Mouse (Mus musculus) spleen, adult 2 months (tissue): ENCODE measurements around the gene Ispd. TPM values are rescaled to one million over a fixed set of nuclear protein-coding genes. Genes with fewer than 3 reads are reported as not detected.

Experiments
- DNase-seq, 2 experiments: peaks; one replicate each; pipeline versions ENCODE4 v3.0.0 to v3.0.0-alpha.2; 2012 to 2021; ENCODE audit warnings: low spot score in 2 of 2, low read depth in 1 of 2
- H3K27ac ChIP-seq: fragments of 200-500 bp; 2 replicates; pipeline ENCODE4 v1.5.1; 2012; ENCODE audit warnings: low read length, inconsistent platforms; ENCODE audit not compliant: insufficient read depth
- H3K27me3 ChIP-seq: fragments of 200-500 bp; 2 replicates; pipeline ENCODE4 v1.6.1; 2012; ENCODE audit warnings: mild to moderate bottlenecking, moderate library complexity, low read length, inconsistent platforms; ENCODE audit not compliant: control insufficient read depth, insufficient read depth
- H3K36me3 ChIP-seq: fragments of 200-500 bp; 2 replicates; pipeline ENCODE4 v1.6.1; 2012; ENCODE audit warnings: mild to moderate bottlenecking, low read length, inconsistent platforms; ENCODE audit not compliant: control insufficient read depth, insufficient read depth
- H3K4me1 ChIP-seq: fragments of 200-500 bp; 2 replicates; pipeline ENCODE4 v1.6.1; 2011; ENCODE audit warnings: inconsistent platforms; ENCODE audit not compliant: control insufficient read depth, insufficient read depth, insufficient read length
- H3K4me3 ChIP-seq: fragments of 200-500 bp; 2 replicates; pipeline ENCODE4 v1.5.1; 2011; ENCODE audit warnings: mild to moderate bottlenecking, inconsistent platforms; ENCODE audit not compliant: insufficient read depth, insufficient read length; ENCODE audit errors: extremely low read depth
- CTCF ChIP-seq: fragments of 200-500 bp; IDR thresholded peaks from 2 replicates; pipeline ENCODE4 v1.5.1; 2011; ENCODE audit warnings: mild to moderate bottlenecking, inconsistent platforms; ENCODE audit not compliant: insufficient read depth, insufficient read length, insufficient replicate concordance; ENCODE audit errors: extremely low read depth
- POLR2A ChIP-seq: fragments of 200-500 bp; IDR thresholded peaks from 2 replicates; pipeline ENCODE4 v1.6.1; 2011; ENCODE audit warnings: low read depth, low read length, inconsistent platforms
- WGBS: fragments of 180-500 bp; shearing (Covaris S2); methylation state at CpG from one replicate; pipeline ENCODE4 v1.1.7; 2018; 5-methylcytosine and 5-hydroxymethylcytosine counted together
- polyA plus RNA-seq: library from polyadenylated mRNA; depleted of rRNA; stranded (reverse); fragments of >200 nt; gene quantifications from 2 replicates; pipeline ENCODE4 v1.2.3, GENCODE M21; 2012

Gene Ispd
- polyA plus RNA-seq, 1 experiment: 0.54 TPM

- Histone ChIP-seq H3K27ac (no peak overlapping the region), H3K27me3 (no peaks in the 10 kb centered on the region), H3K4me1 (no peaks in the 10 kb centered on the region), H3K4me3 (no peak overlapping the region), H3K36me3 (no peaks in the 10 kb centered on the region)
- DNase-seq: no peak
- TF ChIP-seq POLR2A: no peak
- no peak for TF ChIP-seq CTCF
- WGBS: 87% methylated on average over 5 of the region's 5 CpGs
Measured at GRCm38 (mm10) chr12:36670164-36670908, 289.1 kb downstream of the Ispd start.

- no peaks in the 10 kb centered on the region for H3K27me3 ChIP-seq
- no peaks in the 10 kb centered on the region for H3K36me3 ChIP-seq
- 48% methylated on average over 10 of the region's 10 CpGs for WGBS
- no peak for TF ChIP-seq CTCF
- TF ChIP-seq POLR2A: no peak
- H3K27ac ChIP-seq: no peak overlapping the region
- no peak for DNase-seq
- H3K4me3 ChIP-seq: no peak overlapping the region
- H3K4me1 ChIP-seq: no peaks in the 10 kb centered on the region
Measured at GRCm38 (mm10) chr12:36670915-36671579, 289.8 kb downstream of the Ispd start.

- H3K4me3 ChIP-seq: no peak overlapping the region
- H3K27ac ChIP-seq: no peak overlapping the region
- DNase-seq: no peak
- WGBS: 62% methylated on average over 2 of the region's 2 CpGs
- H3K27me3 ChIP-seq: no peaks in the 10 kb centered on the region
- no peaks in the 10 kb centered on the region for H3K4me1 ChIP-seq
- TF ChIP-seq CTCF (no peak), POLR2A (no peak)
- H3K36me3 ChIP-seq: no peaks in the 10 kb centered on the region
Measured at GRCm38 (mm10) chr12:36674481-36674880, 293.2 kb downstream of the Ispd start.

GRCm38 (mm10) chr12:36678220-36678619 lies 297.0 kb downstream of the Ispd start:
- no peak for TF ChIP-seq POLR2A
- TF ChIP-seq CTCF: no peak
- no peak overlapping the region for H3K27ac ChIP-seq
- 91% methylated on average over 4 of the region's 4 CpGs for WGBS
- no peaks in the 10 kb centered on the region for H3K27me3 ChIP-seq
- H3K4me1 ChIP-seq: no peaks in the 10 kb centered on the region
- no peaks in the 10 kb centered on the region for H3K36me3 ChIP-seq
- no peak overlapping the region for H3K4me3 ChIP-seq
- no peak for DNase-seq

- Histone ChIP-seq H3K27me3 (no peaks in the 10 kb centered on the region), H3K4me1 (no peaks in the 10 kb centered on the region), H3K4me3 (no peak overlapping the region), H3K36me3 (no peaks in the 10 kb centered on the region), H3K27ac (no peak overlapping the region)
- DNase-seq: no peak
- TF ChIP-seq CTCF (no peak), POLR2A (no peak)
- WGBS: 84% methylated on average over 2 of the region's 2 CpGs
Measured at GRCm38 (mm10) chr12:36680883-36681505, 299.7 kb downstream of the Ispd start.

- no peak overlapping the region for H3K27ac ChIP-seq
- H3K4me3 ChIP-seq: no peak overlapping the region
- DNase-seq: no peak
- no peak for TF ChIP-seq CTCF
- no peak for TF ChIP-seq POLR2A
- no peaks in the 10 kb centered on the region for H3K36me3 ChIP-seq
- no peaks in the 10 kb centered on the region for H3K27me3 ChIP-seq
- WGBS: 77% methylated on average over 6 of the region's 6 CpGs
- no peaks in the 10 kb centered on the region for H3K4me1 ChIP-seq
Measured at GRCm38 (mm10) chr12:36681779-36682178, 300.5 kb downstream of the Ispd start.

GRCm38 (mm10) chr12:36694072-36694471 lies 312.8 kb downstream of the Ispd start:
- WGBS: 79% methylated on average over 2 of the region's 2 CpGs
- TF ChIP-seq CTCF (no peak), POLR2A (no peak)
- Histone ChIP-seq H3K4me1 (no peaks in the 10 kb centered on the region), H3K36me3 (no peaks in the 10 kb centered on the region), H3K27ac (no peak overlapping the region), H3K4me3 (no peak overlapping the region), H3K27me3 (no peaks in the 10 kb centered on the region)
- no peak for DNase-seq
